Mouse (Mus musculus): ENCODE data around the gene Sumf2.

Sumf2 gene

GRCm38 (mm10) chr5:129908242-129908965 lies 61.6 kb downstream of the Sumf2 start, which contains the start of gene Nupr1l:
Gene Nupr1l (plus strand): TSS chr5:129908540.
- DNase-seq (ENCODE audit: low read depth, low spot score): peak; percentile 80

GRCm38 (mm10) chr5:129909147-129909546 lies 62.4 kb downstream of the Sumf2 start:
- no peak for DNase-seq (ENCODE audit: low read depth, low spot score)

GRCm38 (mm10) chr5:129909591-129909990 lies 62.8 kb downstream of the Sumf2 start:
- DNase-seq (ENCODE audit: low read depth, low spot score): peak; percentile 59
